Mouse (Mus musculus) embryonic facial prominence, embryonic 11.5 days (tissue): Measurements from ENCODE around the gene Atp6v1d. TPM values are rescaled to one million over a fixed set of nuclear protein-coding genes. Genes with fewer than 3 reads are reported as not detected.

Experiments
- ATAC-seq: fragments of 200-750 bp; cut with Nextera tagmentation; replicated peaks from 2 replicates; pipeline ENCODE4 v1.8.0; 2017; ENCODE audit warnings: low read depth; ENCODE audit not compliant: insufficient number of reproducible peaks, low FRiP score, low TSS enrichment
- DNase-seq: peaks from one replicate; pipeline ENCODE4 v3.0.0-alpha.2; 2015; ENCODE audit warnings: low spot score
- H3K27ac ChIP-seq: fragments of 300-500 bp; sonication (generic); replicated peaks from 2 replicates; pipeline ENCODE4 v1.5.1; 2014; ENCODE audit warnings: mild to moderate bottlenecking, low read depth, low read length, control low read depth
- H3K27me3 ChIP-seq: fragments of 300-500 bp; sonication (generic); 2 replicates; pipeline ENCODE4 v1.6.1; 2014; ENCODE audit warnings: mild to moderate bottlenecking, low read length, moderate library complexity, mixed read lengths; ENCODE audit not compliant: control insufficient read depth, insufficient read depth
- H3K36me3 ChIP-seq: fragments of 300-500 bp; sonication (generic); replicated peaks from 2 replicates; pipeline ENCODE4 v1.6.1; 2014; ENCODE audit warnings: low read depth, mild to moderate bottlenecking, low read length, moderate library complexity, mixed read lengths; ENCODE audit not compliant: control insufficient read depth, insufficient read depth
- H3K4me1 ChIP-seq: fragments of 300-500 bp; sonication (generic); 2 replicates; pipeline ENCODE4 v1.6.1; 2014; ENCODE audit warnings: low read length, mixed read lengths; ENCODE audit not compliant: control insufficient read depth, insufficient read depth
- H3K4me2 ChIP-seq: fragments of 300-500 bp; sonication (generic); 2 replicates; pipeline ENCODE4 v1.6.1; 2014; ENCODE audit warnings: low read depth, mild to moderate bottlenecking, control low read depth, low read length, moderate library complexity
- H3K4me3 ChIP-seq: fragments of 300-500 bp; sonication (generic); 2 replicates; pipeline ENCODE4 v1.5.1; 2014; ENCODE audit warnings: low read depth, low read length, control low read depth
- H3K9ac ChIP-seq: fragments of 300-500 bp; sonication (generic); replicated peaks from 2 replicates; pipeline ENCODE4 v1.6.1; 2014; ENCODE audit warnings: mild to moderate bottlenecking, control low read depth, low read length
- H3K9me3 ChIP-seq: fragments of 300-500 bp; sonication (generic); replicated peaks from 2 replicates; pipeline ENCODE4 v1.6.1; 2016; ENCODE audit warnings: mild to moderate bottlenecking, low read length, inconsistent platforms, mixed read lengths; ENCODE audit not compliant: control insufficient read depth
- WGBS: fragments of 180-500 bp; shearing (Covaris S2); extraction: QIAGEN DNeasy Blood & Tissue Kit; methylation state at CpG from one replicate; pipeline ENCODE4 v1.1.7; 2014; 5-methylcytosine and 5-hydroxymethylcytosine counted together
- polyA plus RNA-seq: library from polyadenylated mRNA; unstranded; fragments of >200 nt; fragmentation: Nextera tagmentation; extraction: Ambion mirVana; gene quantifications from 2 replicates; pipeline ENCODE4 v1.2.1, GENCODE M21; 2014

The Atp6v1d gene
- polyA plus RNA-seq, 1 experiment from 2014 or later: 109 TPM

- Histone ChIP-seq H3K4me1 (no peaks in the 10 kb centered on the region), H3K4me3 (no peak overlapping the region), H3K27me3 (no peaks in the 10 kb centered on the region), H3K36me3 (no peaks in the 10 kb centered on the region; the same call in 1 of the 2 replicates), H3K9me3 (no peaks in the 10 kb centered on the region), H3K9ac (no peak overlapping the region), H3K4me2 (no peak overlapping the region), H3K27ac (no peak overlapping the region)
- DNase-seq: no peak
- 82% methylated on average over 4 of the region's 4 CpGs for WGBS
- no peak for ATAC-seq
Measured at GRCm38 (mm10) chr12:78848246-78848645, 13.2 kb downstream of the Atp6v1d start.

- 94% methylated on average over 1 of the region's 1 CpGs for WGBS
- Histone ChIP-seq H3K36me3 (no peaks in the 10 kb centered on the region; the same call in 1 of the 2 replicates), H3K4me3 (no peak overlapping the region), H3K4me2 (no peak overlapping the region), H3K9ac (no peak overlapping the region), H3K4me1 (no peaks in the 10 kb centered on the region), H3K27me3 (no peaks in the 10 kb centered on the region), H3K27ac (no peak overlapping the region), H3K9me3 (no peaks in the 10 kb centered on the region)
- no peak for ATAC-seq
- DNase-seq: no peak
Measured at GRCm38 (mm10) chr12:78842429-78842828, 19.0 kb downstream of the Atp6v1d start.

- Histone ChIP-seq H3K4me2 (no peak overlapping the region), H3K9me3 (no peaks in the 10 kb centered on the region), H3K4me3 (no peak overlapping the region), H3K27ac (no peak overlapping the region), H3K4me1 (no peaks in the 10 kb centered on the region), H3K36me3 (no peaks in the 10 kb centered on the region; the same call in 1 of the 2 replicates), H3K27me3 (no peaks in the 10 kb centered on the region), H3K9ac (no peak overlapping the region)
- WGBS: 88% methylated on average over 4 of the region's 4 CpGs
- ATAC-seq (no peak), DNase-seq (no peak)
Measured at GRCm38 (mm10) chr12:78839906-78840305, 21.5 kb downstream of the Atp6v1d start.

GRCm38 (mm10) chr12:78834496-78834895, 26.9 kb downstream of the Atp6v1d start:
- H3K4me2 ChIP-seq: no peak overlapping the region
- no peak overlapping the region for H3K9ac ChIP-seq
- no peaks in the 10 kb centered on the region for H3K9me3 ChIP-seq
- no peak overlapping the region for H3K4me3 ChIP-seq
- H3K27ac ChIP-seq: no peak overlapping the region
- 93% methylated on average over 2 of the region's 2 CpGs for whole genome bisulfite sequencing
- ATAC-seq (no peak), DNase-seq (no peak)
- no peaks in the 10 kb centered on the region for H3K4me1 ChIP-seq
- H3K27me3 ChIP-seq: no peaks in the 10 kb centered on the region
- H3K36me3 ChIP-seq: no peaks in the 10 kb centered on the region; the same call in 1 of the 2 replicates

- Histone ChIP-seq H3K27me3 (no peaks in the 10 kb centered on the region), H3K4me2 (no peak overlapping the region), H3K27ac (no peak overlapping the region), H3K36me3 (no peaks in the 10 kb centered on the region), H3K9ac (no peak overlapping the region), H3K4me3 (no peak overlapping the region), H3K4me1 (no peaks in the 10 kb centered on the region), H3K9me3 (no peaks in the 10 kb centered on the region)
- DNase-seq (peak; percentile 1), ATAC-seq (peak; percentile 3; the same call in 1 of the 2 replicates)
Measured at GRCm38 (mm10) chr12:78814437-78814836, 47.0 kb downstream of the Atp6v1d start.

GRCm38 (mm10) chr12:78801836-78802235, 59.6 kb downstream of the Atp6v1d start:
- ATAC-seq: no peak
- no peaks in the 10 kb centered on the region for H3K9me3 ChIP-seq
- no peak overlapping the region for H3K4me3 ChIP-seq
- no peak overlapping the region for H3K27ac ChIP-seq
- H3K4me1 ChIP-seq: no peaks in the 10 kb centered on the region
- no peaks in the 10 kb centered on the region for H3K27me3 ChIP-seq
- no peak overlapping the region for H3K4me2 ChIP-seq
- no peaks in the 10 kb centered on the region; the same call in 1 of the 2 replicates for H3K36me3 ChIP-seq
- H3K9ac ChIP-seq: no peak overlapping the region
- no peak for DNase-seq

- 92% methylated on average over 3 of the region's 3 CpGs for WGBS
- no peak overlapping the region for H3K4me3 ChIP-seq
- no peak overlapping the region for H3K9ac ChIP-seq
- H3K4me2 ChIP-seq: no peak overlapping the region
- H3K9me3 ChIP-seq: no peaks in the 10 kb centered on the region
- no peak overlapping the region for H3K27ac ChIP-seq
- H3K27me3 ChIP-seq: no peaks in the 10 kb centered on the region
- no peaks in the 10 kb centered on the region; the same call in 1 of the 2 replicates for H3K36me3 ChIP-seq
- DNase-seq: no peak
- ATAC-seq: no peak
- no peaks in the 10 kb centered on the region for H3K4me1 ChIP-seq
Measured at GRCm38 (mm10) chr12:78800036-78800435, 61.4 kb downstream of the Atp6v1d start.

GRCm38 (mm10) chr12:78794236-78794635, 67.2 kb downstream of the Atp6v1d start:
- H3K4me2 ChIP-seq: no peak overlapping the region
- ATAC-seq (no peak), DNase-seq (peak; percentile 28)
- H3K4me1 ChIP-seq: no peaks in the 10 kb centered on the region
- no peaks in the 10 kb centered on the region for H3K27me3 ChIP-seq
- no peaks in the 10 kb centered on the region for H3K9me3 ChIP-seq
- no peak overlapping the region for H3K9ac ChIP-seq
- 44% methylated on average over 1 of the region's 1 CpGs for WGBS
- no peak overlapping the region for H3K4me3 ChIP-seq
- no peaks in the 10 kb centered on the region; the same call in 1 of the 2 replicates for H3K36me3 ChIP-seq
- H3K27ac ChIP-seq: no peak overlapping the region
